Mouse (Mus musculus) spleen, adult 2 months (tissue): ENCODE results near the gene Mrpl38.

Experiments used
- CTCF ChIP-seq: fragments of 200-500 bp; IDR thresholded peaks from 2 replicates; pipeline ENCODE4 v1.5.1; 2011; ENCODE audit warnings: mild to moderate bottlenecking, inconsistent platforms; ENCODE audit not compliant: insufficient read depth, insufficient read length, insufficient replicate concordance; ENCODE audit errors: extremely low read depth
- POLR2A ChIP-seq: fragments of 200-500 bp; IDR thresholded peaks from 2 replicates; pipeline ENCODE4 v1.6.1; 2011; ENCODE audit warnings: low read depth, low read length, inconsistent platforms

DNA sequence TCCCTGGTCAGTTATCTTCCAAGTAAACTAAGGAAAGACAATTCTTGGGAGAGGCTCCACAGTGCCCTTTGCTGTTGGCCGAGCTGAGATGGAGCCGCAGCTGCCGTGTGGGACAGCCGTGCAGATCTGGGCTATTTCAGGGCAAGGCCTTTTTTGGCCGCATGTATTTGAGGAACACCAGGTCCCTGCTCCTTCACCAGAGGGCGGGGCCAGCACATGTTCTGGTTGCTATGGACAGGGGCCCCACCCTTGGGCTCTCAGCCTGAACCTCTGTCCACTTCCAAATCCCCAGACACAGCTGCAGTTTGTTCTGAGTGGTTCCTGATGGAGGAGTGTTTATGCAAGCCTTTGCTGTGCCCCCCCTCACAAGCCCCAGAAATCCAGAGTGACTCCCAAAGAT lies 38.3 kb downstream of the Mrpl38 start:
- no peak for TF ChIP-seq CTCF
- no peak for TF ChIP-seq POLR2A
